Mouse (Mus musculus): ENCODE results near the gene Tlx2. TPM values are rescaled to one million over a fixed set of nuclear protein-coding genes. Genes with fewer than 3 reads are reported as not detected.

Tlx2 gene
- polyA plus RNA-seq, 1 experiment from 2014 or later, result not detected

- Histone ChIP-seq H3K36me3 (replicated peaks) (peaks cover 11% of the 10 kb centered on the region), H3K27ac (no peak within 1 kb of the TSS), H3K27me3 (peaks cover 93% of the 10 kb centered on the region), H3K4me3 (replicated peaks) (peak within 1 kb of the TSS; percentile 7; the same call in 1 of the 2 replicates), H3K4me2 (no peak within 1 kb of the TSS; the same call in 1 of the 2 replicates), H3K4me1 (peaks cover 13% of the 10 kb centered on the region), H3K9me3 (no peaks in the 10 kb centered on the region), H3K9ac (no peak within 1 kb of the TSS)
- WGBS, result 1% methylated on average over 29 of the region's 42 CpGs
- no peak for ATAC-seq (ENCODE audit: low FRiP score)
These were observed 16.3 kb upstream of the Tlx2 start, which contains the start of gene Lbx2 for GRCm38 (mm10) chr6:83086121-83087035. Lbx2 (plus strand) TSS chr6:83086367.

DNA sequence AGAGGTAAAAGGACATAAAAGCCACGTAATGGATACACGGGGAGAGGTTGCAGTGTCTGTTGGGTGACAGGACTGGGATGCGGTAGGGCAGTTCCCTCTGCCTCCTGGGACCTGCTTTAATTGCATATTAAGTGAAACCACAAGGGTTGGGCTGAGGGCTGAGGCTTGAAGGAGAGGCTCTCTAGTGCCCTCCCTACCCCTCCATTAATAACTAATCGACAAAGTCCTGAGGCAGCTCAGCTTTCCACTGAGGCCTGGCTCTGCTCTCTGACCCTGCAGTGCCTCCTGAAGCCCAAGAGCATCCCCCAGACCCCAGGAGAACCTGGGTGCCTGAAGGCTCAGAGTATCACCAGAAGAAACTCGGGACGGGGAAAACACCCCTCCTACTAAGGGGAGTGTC, 14.4 kb upstream of the Tlx2 start:
- no peaks in the 10 kb centered on the region for H3K9me3 ChIP-seq
- 4% methylated on average over 6 of the region's 6 CpGs for WGBS
- no peak overlapping the region for H3K4me3 ChIP-seq (replicated peaks)

DNA sequence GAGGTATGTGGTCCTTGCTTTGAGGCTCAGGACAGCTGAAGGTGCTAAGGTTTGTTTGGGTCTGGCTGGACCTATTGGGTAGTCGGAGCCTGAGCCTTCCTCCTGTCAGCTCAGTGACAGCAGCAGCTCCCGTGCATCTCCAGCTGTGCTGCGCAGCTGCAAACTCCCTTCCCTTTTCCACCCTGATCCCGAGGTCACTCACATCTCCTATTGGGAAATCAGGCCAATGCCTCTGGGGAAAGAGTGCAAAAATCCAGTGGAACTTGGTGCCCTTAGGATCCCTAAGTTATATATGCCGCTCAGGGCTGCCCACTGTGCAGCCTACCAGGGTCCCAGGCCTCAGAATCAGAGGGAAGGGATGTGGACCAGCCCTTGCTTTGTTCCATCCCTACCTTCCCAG, 13.4 kb upstream of the Tlx2 start:
- no peak for ATAC-seq (ENCODE audit: low FRiP score)
- no peak overlapping the region for H3K27ac ChIP-seq
- 8% methylated on average over 5 of the region's 5 CpGs for WGBS
- peaks cover 26% of the 10 kb centered on the region for H3K4me1 ChIP-seq
- no peak overlapping the region for H3K4me2 ChIP-seq
- no peak overlapping the region for H3K9ac ChIP-seq
- H3K27me3 ChIP-seq, result peaks cover 66% of the 10 kb centered on the region
- H3K36me3 ChIP-seq (replicated peaks), result peaks cover 30% of the 10 kb centered on the region
- no peak overlapping the region for H3K4me3 ChIP-seq (replicated peaks)
- no peaks in the 10 kb centered on the region for H3K9me3 ChIP-seq

More for the DNA sequence above, 14.4 kb upstream of the Tlx2 start:
- Histone ChIP-seq H3K4me1 (peaks cover 19% of the 10 kb centered on the region), H3K36me3 (replicated peaks) (peaks cover 30% of the 10 kb centered on the region), H3K4me2 (no peak overlapping the region), H3K27me3 (peaks cover 76% of the 10 kb centered on the region), H3K27ac (no peak overlapping the region), H3K9ac (no peak overlapping the region)
- ATAC-seq (ENCODE audit: low FRiP score), result no peak

DNA sequence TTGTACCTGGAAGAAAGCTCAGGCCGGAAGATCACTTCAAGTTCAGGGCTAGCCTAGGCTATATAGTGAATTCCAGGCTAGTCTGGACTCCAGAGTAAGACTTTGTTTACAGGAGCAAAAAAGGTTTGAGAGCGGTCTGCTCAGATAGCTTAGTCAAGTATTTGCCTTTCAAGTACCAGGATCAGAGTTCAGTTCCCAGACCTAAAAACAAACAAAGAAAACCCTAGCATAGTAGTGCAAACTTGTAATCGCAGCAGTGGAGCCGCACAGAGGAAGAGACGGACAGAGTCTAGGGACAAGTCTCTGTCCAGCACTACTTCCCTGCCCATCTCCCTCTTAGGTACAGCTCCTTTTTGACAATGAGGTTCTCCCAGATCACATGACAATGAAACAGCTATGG, 10.1 kb upstream of the Tlx2 start:
- peaks cover 30% of the 10 kb centered on the region for H3K36me3 ChIP-seq (replicated peaks)
- H3K9ac ChIP-seq, result no peak overlapping the region
- WGBS, result 95% methylated on average over 5 of the region's 5 CpGs
- H3K4me2 ChIP-seq, result no peak overlapping the region
- H3K9me3 ChIP-seq, result no peaks in the 10 kb centered on the region
- peaks cover 20% of the 10 kb centered on the region for H3K4me1 ChIP-seq
- no peak for ATAC-seq (ENCODE audit: low FRiP score)
- no peak overlapping the region for H3K27ac ChIP-seq
- H3K27me3 ChIP-seq, result peaks cover 56% of the 10 kb centered on the region
- no peak overlapping the region for H3K4me3 ChIP-seq (replicated peaks)

DNA sequence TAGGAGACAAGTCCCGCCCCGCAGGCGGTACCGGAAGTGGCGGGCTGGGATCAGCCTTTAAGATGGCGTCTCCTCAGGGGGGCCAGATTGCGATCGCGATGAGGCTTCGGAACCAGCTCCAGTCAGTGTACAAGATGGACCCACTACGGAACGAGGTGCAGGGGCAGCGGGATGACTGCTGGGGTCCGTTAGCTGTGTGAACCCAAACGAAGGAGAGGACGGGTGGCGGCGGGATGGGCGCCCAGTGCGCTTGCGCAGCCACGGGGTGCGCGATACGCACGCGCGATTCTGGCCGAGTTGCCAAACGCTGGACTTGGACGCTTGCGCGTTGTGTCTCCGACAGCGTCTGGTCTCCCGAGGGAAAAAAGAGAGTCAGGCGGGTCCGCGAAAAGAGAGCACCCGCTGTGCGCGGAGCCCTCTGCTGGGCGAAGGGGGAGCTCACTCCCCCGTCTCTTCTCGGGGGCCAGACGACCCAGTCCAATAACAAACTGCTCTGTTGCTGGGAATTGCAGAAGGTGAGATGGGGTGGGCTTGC, 8.3 kb upstream of the Tlx2 start:
- Histone ChIP-seq H3K4me3 (replicated peaks) (peak overlapping the region; percentile 77), H3K4me2 (peak overlapping the region; percentile 98), H3K9ac (peak overlapping the region; percentile 81), H3K4me1 (peaks cover 20% of the 10 kb centered on the region), H3K36me3 (replicated peaks) (peaks cover 30% of the 10 kb centered on the region), H3K9me3 (no peaks in the 10 kb centered on the region), H3K27ac (peak overlapping the region; percentile 88), H3K27me3 (peaks cover 56% of the 10 kb centered on the region)
- ATAC-seq (ENCODE audit: low FRiP score), result peak; percentile 93
- WGBS, result under 1% methylated on average over 46 of the region's 46 CpGs

DNA sequence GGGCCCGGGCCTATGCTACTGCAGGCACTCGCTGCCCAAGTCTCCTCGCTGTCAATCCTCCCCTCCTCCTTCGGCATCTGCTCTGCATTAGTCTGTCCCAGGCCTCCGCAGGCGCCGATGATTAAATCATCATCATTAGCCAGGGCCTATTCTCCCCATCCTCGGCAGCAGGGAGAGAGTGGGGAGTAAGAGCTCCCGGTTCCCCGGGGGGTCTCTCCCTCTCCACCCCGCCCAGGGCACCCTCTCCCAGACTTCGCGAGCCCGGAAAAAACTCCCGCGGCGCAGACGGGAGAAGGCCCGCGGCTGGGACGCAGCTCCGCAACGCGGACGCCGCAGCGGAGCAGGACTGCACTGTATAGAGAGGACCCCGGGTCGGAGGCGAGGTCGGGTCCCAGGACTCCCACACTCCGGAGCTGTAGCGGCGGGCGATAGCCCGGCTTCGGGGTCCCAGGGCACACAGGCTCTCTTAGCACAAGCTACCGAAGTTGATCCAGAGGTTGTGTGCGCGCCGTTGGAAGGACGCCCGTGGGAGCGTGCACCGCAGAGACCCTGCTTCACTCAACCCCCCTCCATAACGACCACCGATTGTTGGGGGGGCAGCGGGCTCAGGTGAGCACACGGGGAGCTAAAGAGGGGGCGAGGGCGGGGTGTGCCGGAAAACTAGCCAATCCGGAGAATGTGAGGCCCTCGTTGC, 7.7 kb upstream of the Tlx2 start, which contains the start of gene Pcgf1:
Pcgf1 (plus strand) TSS at position 240 of the 694 bp plus-strand sequence.
- H3K36me3 ChIP-seq (replicated peaks), result peaks cover 30% of the 10 kb centered on the region
- under 1% methylated on average over 54 of the region's 54 CpGs for WGBS
- no peaks in the 10 kb centered on the region for H3K9me3 ChIP-seq
- peak; percentile 86 for ATAC-seq (ENCODE audit: low FRiP score)
- peak within 1 kb of the TSS; percentile 81 for H3K9ac ChIP-seq
- peak within 1 kb of the TSS; percentile 98 for H3K4me2 ChIP-seq
- peak within 1 kb of the TSS; percentile 88 for H3K27ac ChIP-seq
- H3K4me1 ChIP-seq, result peaks cover 20% of the 10 kb centered on the region
- H3K4me3 ChIP-seq (replicated peaks), result peak within 1 kb of the TSS; percentile 77
- peaks cover 56% of the 10 kb centered on the region for H3K27me3 ChIP-seq

DNA sequence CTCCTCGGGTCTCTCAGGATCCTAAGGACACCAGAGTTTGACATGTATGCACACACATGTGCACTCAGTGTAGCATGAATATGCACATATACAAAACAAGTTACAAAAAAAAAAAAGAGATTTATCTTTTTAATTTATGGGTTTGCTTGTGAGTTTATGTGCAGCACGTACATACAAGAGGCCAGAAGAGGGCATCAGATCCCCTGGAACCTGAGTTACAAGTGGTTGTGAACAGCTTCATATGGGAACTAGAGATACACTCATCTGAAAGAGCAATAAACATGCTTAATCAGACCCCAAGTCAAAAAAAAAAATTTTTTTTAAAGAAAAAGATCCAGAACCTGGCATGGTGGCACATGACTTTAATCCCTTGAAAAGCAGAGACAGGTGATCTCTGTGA, 4.9 kb upstream of the Tlx2 start:
- Histone ChIP-seq H3K4me3 (replicated peaks) (no peak overlapping the region), H3K4me2 (no peak overlapping the region), H3K27me3 (peaks cover 75% of the 10 kb centered on the region), H3K9ac (no peak overlapping the region), H3K9me3 (no peaks in the 10 kb centered on the region), H3K4me1 (peaks cover 33% of the 10 kb centered on the region), H3K27ac (no peak overlapping the region), H3K36me3 (replicated peaks) (peaks cover 5% of the 10 kb centered on the region)
- ATAC-seq (ENCODE audit: low FRiP score), result no peak
- 14% methylated on average over 2 of the region's 2 CpGs for WGBS

DNA sequence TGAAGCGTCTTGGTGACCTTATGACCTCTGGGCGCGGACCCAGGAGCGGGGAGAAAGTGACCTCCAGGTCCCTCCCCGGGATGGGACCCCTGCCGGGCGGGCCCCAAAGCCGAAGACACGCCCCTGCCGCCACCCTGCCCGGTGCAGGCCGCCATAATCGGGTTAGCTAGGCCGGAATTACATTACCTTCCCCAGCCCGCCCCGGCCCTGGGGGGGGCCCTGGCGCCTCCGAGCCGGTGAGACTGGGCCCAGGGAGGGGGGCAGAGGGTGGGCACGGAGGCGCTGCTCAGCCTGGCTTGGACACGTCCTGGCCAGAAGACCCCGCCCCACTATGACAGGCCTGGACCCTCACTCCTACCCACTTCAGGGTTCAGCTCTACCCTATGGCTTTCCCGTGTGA, 1.1 kb upstream of the Tlx2 start:
- peak; percentile 11; the same call in 1 of the 2 replicates for ATAC-seq (ENCODE audit: low FRiP score)
- H3K4me1 ChIP-seq, result peaks cover 26% of the 10 kb centered on the region
- H3K27me3 ChIP-seq, result peaks cover 100% of the 10 kb centered on the region
- no peak overlapping the region for H3K9ac ChIP-seq
- WGBS, result under 1% methylated on average over 16 of the region's 24 CpGs
- H3K36me3 ChIP-seq (replicated peaks), result no peaks in the 10 kb centered on the region
- H3K27ac ChIP-seq, result no peak overlapping the region
- H3K9me3 ChIP-seq, result no peaks in the 10 kb centered on the region
- 0 out of 2 replicates have a peak overlapping the region, but pooled peaks have one; percentile 13 for H3K4me2 ChIP-seq
- H3K4me3 ChIP-seq (replicated peaks), result peak overlapping the region; percentile 19; the same call in 1 of the 2 replicates

DNA sequence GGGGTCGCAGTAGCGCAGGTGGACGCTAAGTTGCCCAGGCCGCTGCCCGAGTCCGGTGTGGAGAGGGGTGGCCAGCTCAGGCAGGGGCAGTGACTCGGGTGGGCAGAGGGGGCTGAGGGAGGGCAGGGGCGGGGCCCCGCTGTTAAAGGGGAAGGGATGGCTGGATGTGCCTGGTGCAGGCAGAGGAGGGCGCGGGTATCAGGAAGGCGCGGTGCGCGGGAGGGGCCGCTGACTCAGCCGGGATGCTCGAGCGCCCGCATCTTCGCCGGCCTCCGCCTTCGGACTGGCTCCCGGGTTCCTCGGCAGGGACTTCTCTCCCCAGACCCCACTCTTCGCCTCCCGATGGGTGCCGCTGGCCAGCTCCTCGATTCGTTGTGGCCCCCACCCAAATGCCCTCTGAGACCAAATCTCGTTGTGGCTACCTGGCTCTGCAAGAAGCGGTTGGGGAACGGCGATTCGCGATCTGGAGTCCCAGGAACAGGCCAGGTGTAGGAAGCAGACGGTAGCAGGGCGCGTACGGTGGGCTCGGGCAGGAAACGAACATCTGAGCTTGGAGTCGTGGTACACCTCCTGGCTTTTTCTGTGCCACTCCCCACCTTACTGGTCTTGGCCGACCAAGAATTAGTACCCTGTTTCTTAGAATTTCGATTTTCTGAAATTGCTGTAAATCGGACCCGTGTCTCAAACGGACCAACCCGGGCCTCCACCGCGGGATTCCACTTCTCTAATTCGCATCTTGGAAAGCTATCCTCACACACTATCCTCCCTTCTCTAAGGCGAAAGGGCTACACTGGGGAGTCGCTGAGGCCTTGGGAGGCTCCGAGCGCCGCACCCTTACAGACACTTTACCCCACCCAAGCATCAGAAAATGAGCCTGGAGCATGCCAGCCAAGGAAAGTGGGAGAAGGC, 472 bp upstream of the Tlx2 start:
- under 1% methylated on average over 52 of the region's 58 CpGs for WGBS
- no peak for ATAC-seq (ENCODE audit: low FRiP score)
- H3K4me1 ChIP-seq, result peaks cover 26% of the 10 kb centered on the region
- no peaks in the 10 kb centered on the region for H3K9me3 ChIP-seq
- H3K4me2 ChIP-seq, result peak overlapping the region; percentile 39
- peaks cover 100% of the 10 kb centered on the region for H3K27me3 ChIP-seq
- no peak overlapping the region for H3K9ac ChIP-seq
- no peaks in the 10 kb centered on the region for H3K36me3 ChIP-seq (replicated peaks)
- H3K4me3 ChIP-seq (replicated peaks), result peak overlapping the region; percentile 31
- no peak overlapping the region for H3K27ac ChIP-seq

DNA sequence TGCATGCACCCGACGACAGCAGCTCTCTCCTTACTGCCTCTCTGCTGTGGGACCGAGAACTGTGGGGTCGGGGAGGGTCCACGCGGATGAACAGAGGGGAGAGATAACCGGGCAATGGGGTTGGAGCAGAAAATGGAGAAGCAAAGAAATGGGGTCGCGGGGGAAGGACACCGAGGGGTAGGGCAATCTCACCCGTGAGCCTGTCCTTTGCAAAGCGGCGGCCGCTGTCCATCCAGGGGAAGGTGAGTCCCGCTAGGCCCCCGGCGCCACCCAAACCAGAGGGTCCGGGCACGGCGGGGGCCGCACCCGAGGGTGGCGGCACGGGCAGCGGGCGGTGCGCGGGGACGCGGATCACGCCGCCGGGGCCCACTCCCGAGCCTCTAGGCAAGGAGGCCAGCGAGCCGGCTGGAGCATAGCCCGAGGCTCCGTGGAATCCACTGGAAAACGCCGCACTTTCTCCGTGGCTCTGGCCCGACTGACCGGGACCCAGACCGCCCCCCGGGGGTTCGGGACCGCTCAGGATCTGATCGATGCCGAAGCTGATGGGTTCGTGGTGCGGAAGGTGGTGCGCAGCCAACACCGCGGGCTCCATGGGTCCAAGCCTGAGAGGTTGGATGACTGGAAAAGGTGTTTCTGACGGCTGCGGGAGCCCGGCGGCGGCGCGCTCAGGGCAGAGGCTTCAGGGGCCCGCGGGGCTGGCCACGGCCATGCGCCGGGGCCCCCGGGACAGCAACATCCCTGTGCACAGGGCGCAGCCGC, 426 bp downstream of the Tlx2 start:
- Histone ChIP-seq H3K9ac (no peak overlapping the region), H3K9me3 (no peaks in the 10 kb centered on the region), H3K27ac (no peak overlapping the region), H3K4me1 (peaks cover 26% of the 10 kb centered on the region), H3K36me3 (replicated peaks) (no peaks in the 10 kb centered on the region), H3K27me3 (peaks cover 100% of the 10 kb centered on the region), H3K4me2 (peak overlapping the region; percentile 39), H3K4me3 (replicated peaks) (peak overlapping the region; percentile 31)
- no peak for ATAC-seq (ENCODE audit: low FRiP score)
- under 1% methylated on average over 43 of the region's 69 CpGs for WGBS
